Mouse (Mus musculus) kidney, postnatal 0 days (tissue): Measurements from ENCODE around the gene Myo9b. TPM values are rescaled to one million over a fixed set of nuclear protein-coding genes. Genes with fewer than 3 reads are reported as not detected.
A peak's percentile ranks its signal among the peaks of the same experiment; 100 is the strongest.

ENCODE experiments used
- ATAC-seq: fragments of 200-750 bp; cut with Nextera tagmentation; replicated peaks from 2 replicates; pipeline ENCODE4 v1.8.0; 2017; ENCODE audit warnings: low read depth, moderate number of reproducible peaks, moderate TSS enrichment, moderate library complexity; ENCODE audit not compliant: low FRiP score
- DNase-seq: peaks from one replicate; pipeline ENCODE4 v3.0.0-alpha.2; 2016; ENCODE audit warnings: low spot score
- H3K27ac ChIP-seq: fragments of 300-500 bp; sonication (generic); 2 replicates; pipeline ENCODE4 v1.5.1; 2014; ENCODE audit warnings: mild to moderate bottlenecking
- H3K27me3 ChIP-seq: fragments of 300-500 bp; sonication (generic); 2 replicates; pipeline ENCODE4 v1.6.1; 2014; ENCODE audit warnings: low read length, mixed read lengths; ENCODE audit not compliant: insufficient read depth
- H3K36me3 ChIP-seq: fragments of 300-500 bp; sonication (generic); 2 replicates; pipeline ENCODE4 v1.6.1; 2014; ENCODE audit warnings: low read length, mixed read lengths; ENCODE audit not compliant: insufficient read depth
- H3K4me1 ChIP-seq: fragments of 300-500 bp; sonication (generic); replicated peaks from 2 replicates; pipeline ENCODE4 v1.6.1; 2014; ENCODE audit warnings: antibody characterized with exemption, low read length, mixed read lengths; ENCODE audit not compliant: insufficient read depth
- H3K4me2 ChIP-seq: fragments of 300-500 bp; sonication (generic); 2 replicates; pipeline ENCODE4 v1.6.1; 2014; ENCODE audit warnings: mild to moderate bottlenecking, low read length, moderate library complexity, mixed read lengths
- H3K4me3 ChIP-seq: fragments of 300-500 bp; sonication (generic); replicated peaks from 2 replicates; pipeline ENCODE4 v1.5.1; 2014; ENCODE audit warnings: low read depth, low read length
- H3K9ac ChIP-seq: fragments of 300-500 bp; sonication (generic); 2 replicates; pipeline ENCODE4 v1.6.1; 2014; ENCODE audit warnings: low read depth, low read length
- H3K9me3 ChIP-seq: fragments of 300-500 bp; sonication (generic); replicated peaks from 2 replicates; pipeline ENCODE4 v1.6.1; 2016; ENCODE audit warnings: low read length, inconsistent platforms, mixed read lengths
- CTCF ChIP-seq: IDR thresholded peaks from 2 replicates; pipeline ENCODE4 v1.5.1; 2016; ENCODE audit warnings: antibody characterized with exemption, low read depth, mild to moderate bottlenecking, moderate library complexity
- WGBS: fragments of 180-500 bp; shearing (Covaris S2); extraction: QIAGEN DNeasy Blood & Tissue Kit; methylation state at CpG from one replicate; pipeline ENCODE4 v1.1.7; 2014; 5-methylcytosine and 5-hydroxymethylcytosine counted together
- polyA plus RNA-seq: library from polyadenylated mRNA; unstranded; fragments of >200 nt; fragmentation: Nextera tagmentation; extraction: Ambion mirVana; gene quantifications from 2 replicates; pipeline ENCODE4 v1.2.1, GENCODE M21; 2015

Gene Myo9b
- polyA plus RNA-seq, 1 experiment from 2014 or later, result 10.0 TPM

DNA sequence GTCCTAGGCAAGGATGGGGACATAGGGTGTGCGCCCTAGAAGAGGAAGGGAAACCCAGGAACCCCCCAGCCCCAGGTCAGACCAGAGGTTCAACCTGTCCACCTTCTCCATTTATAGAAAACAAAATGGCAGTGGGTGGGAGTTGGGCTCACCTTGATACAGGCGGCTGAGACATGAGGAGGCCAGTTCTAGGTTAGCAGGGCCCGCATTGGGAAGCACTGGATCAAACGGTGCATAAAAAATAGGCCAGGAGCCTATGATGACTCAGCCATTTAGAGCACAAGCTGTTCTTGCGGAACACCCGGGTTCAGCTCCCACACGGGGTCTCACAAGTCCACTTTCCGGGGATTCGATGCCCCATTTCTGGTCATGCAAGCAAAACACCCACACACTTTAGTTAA, 132.4 kb downstream of the Myo9b start:
- Histone ChIP-seq H3K27me3 (no peaks in the 10 kb centered on the region), H3K9ac (no peak overlapping the region), H3K4me1 (peaks cover 7% of the 10 kb centered on the region), H3K36me3 (0 out of 2 replicates have a peak, but pooled peaks cover 4% of the 10 kb centered on the region), H3K9me3 (no peaks in the 10 kb centered on the region), H3K27ac (no peak overlapping the region), H3K4me3 (peak overlapping the region; percentile 44; the same call in 1 of the 2 replicates), H3K4me2 (no peak overlapping the region)
- ATAC-seq (no peak), DNase-seq (no peak)
- WGBS, result 66% methylated on average over 9 of the region's 9 CpGs
- no peak for TF ChIP-seq CTCF

- Histone ChIP-seq H3K9me3 (no peaks in the 10 kb centered on the region), H3K4me3 (peak within 1 kb of the TSS; percentile 44), H3K27me3 (no peaks in the 10 kb centered on the region), H3K36me3 (0 out of 2 replicates have a peak, but pooled peaks cover 4% of the 10 kb centered on the region), H3K4me2 (peak within 1 kb of the TSS; percentile 69), H3K27ac (peak within 1 kb of the TSS; percentile 48; the same call in 1 of the 2 replicates), H3K9ac (peak within 1 kb of the TSS; percentile 58), H3K4me1 (peaks cover 7% of the 10 kb centered on the region)
- TF ChIP-seq CTCF, result peak; percentile 73
- DNase-seq, result peak; percentile 96
- 15% methylated on average over 33 of the region's 33 CpGs for WGBS
- ATAC-seq, result peak; percentile 87
These were observed 133.0 kb downstream of the Myo9b start, which contains the start of gene Ankle1 for GRCm38 (mm10) chr8:71405401-71406098. TSS of gene Ankle1 (plus strand) at chr8:71406010.

DNA sequence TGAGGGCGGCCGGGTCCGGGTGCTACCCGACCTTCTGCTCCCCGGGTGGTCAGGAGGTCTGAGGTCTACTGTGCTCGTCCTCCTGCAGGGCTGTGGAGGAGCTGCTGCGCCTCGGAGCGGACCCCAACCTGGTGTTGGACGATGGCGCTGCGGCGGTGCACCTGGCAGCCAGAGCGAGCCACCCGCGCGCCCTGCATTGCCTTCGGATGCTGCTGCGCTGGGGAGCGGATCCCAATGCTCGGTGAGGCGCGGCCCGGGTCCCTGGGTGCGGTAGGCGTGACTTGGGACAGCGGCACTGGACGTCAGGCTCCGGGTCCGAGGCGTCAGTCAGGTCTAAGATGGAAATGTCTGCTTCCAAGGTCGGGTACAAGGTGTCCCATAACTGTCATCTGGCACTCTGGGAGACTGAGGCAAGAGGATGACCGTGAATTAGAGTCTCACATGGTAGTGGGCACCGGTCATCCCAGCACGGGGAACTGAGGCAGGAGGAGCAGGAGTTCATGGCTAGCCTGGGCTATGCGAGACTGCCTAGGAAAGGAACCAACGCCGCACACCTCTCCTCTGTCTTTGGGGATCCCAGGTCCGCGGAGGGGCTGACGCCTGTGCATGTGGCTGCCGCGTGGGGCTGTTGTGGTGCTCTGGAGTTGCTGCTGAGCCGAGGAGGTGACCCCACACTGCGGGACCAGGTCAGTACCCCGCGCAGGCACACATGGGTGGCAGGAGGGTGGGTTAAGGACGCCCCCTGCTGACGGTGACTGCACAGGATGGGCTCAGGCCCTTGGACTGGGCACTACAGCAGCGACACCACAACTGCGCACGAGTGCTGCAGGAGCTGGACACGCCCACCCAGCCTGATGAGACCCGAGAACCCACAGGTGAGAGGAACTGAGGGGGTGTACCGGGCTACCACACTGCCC, 133.8 kb downstream of the Myo9b start:
- Histone ChIP-seq H3K4me2 (peak overlapping the region; percentile 69), H3K36me3 (0 out of 2 replicates have a peak, but pooled peaks cover 4% of the 10 kb centered on the region), H3K27me3 (no peaks in the 10 kb centered on the region), H3K9ac (peak overlapping the region; percentile 58), H3K9me3 (no peaks in the 10 kb centered on the region), H3K27ac (no peak overlapping the region), H3K4me3 (peak overlapping the region; percentile 44), H3K4me1 (peaks cover 7% of the 10 kb centered on the region)
- ATAC-seq, result peak; percentile 83
- peak; percentile 82 for DNase-seq
- 1% methylated on average over 54 of the region's 55 CpGs for WGBS
- TF ChIP-seq CTCF, result peak; percentile 85

- peaks cover 7% of the 10 kb centered on the region for H3K4me1 ChIP-seq
- no peak overlapping the region; the same call in 1 of the 2 replicates for H3K4me2 ChIP-seq
- TF ChIP-seq CTCF, result no peak
- no peak overlapping the region for H3K9ac ChIP-seq
- H3K4me3 ChIP-seq, result no peak overlapping the region
- ATAC-seq, result no peak
- no peaks in the 10 kb centered on the region for H3K27me3 ChIP-seq
- H3K27ac ChIP-seq, result no peak overlapping the region
- DNase-seq, result no peak
- no peaks in the 10 kb centered on the region for H3K9me3 ChIP-seq
- 0 out of 2 replicates have a peak, but pooled peaks cover 4% of the 10 kb centered on the region for H3K36me3 ChIP-seq
- WGBS, result 94% methylated on average over 14 of the region's 14 CpGs
These were observed 134.9 kb downstream of the Myo9b start for GRCm38 (mm10) chr8:71407441-71407840.

- DNase-seq (no peak), ATAC-seq (no peak)
- Histone ChIP-seq H3K4me2 (no peak overlapping the region), H3K27ac (no peak overlapping the region), H3K36me3 (0 out of 2 replicates have a peak, but pooled peaks cover 4% of the 10 kb centered on the region), H3K27me3 (no peaks in the 10 kb centered on the region), H3K9ac (no peak overlapping the region), H3K4me1 (peaks cover 7% of the 10 kb centered on the region), H3K9me3 (no peaks in the 10 kb centered on the region), H3K4me3 (no peak overlapping the region)
- TF ChIP-seq CTCF, result no peak
- 95% methylated on average over 4 of the region's 4 CpGs for WGBS
These were observed 135.7 kb downstream of the Myo9b start for GRCm38 (mm10) chr8:71408231-71408630.

Other genes with a start within 250 kb of the Myo9b start
- gene Haus8, start 220 bp downstream of the Myo9b start, polyA plus RNA-seq, result 21.9 and 25.5 TPM in 2 replicates
- 129 and 140 TPM in 2 replicates for gene Use1, start 94.1 kb downstream of the Myo9b start, polyA plus RNA-seq
- gene Ocel1, start 98.6 kb downstream of the Myo9b start, polyA plus RNA-seq, result 8.1 and 8.4 TPM in 2 replicates
- 110 and 138 TPM in 2 replicates for gene Nr2f6, start 109.2 kb downstream of the Myo9b start, polyA plus RNA-seq
- gene Ushbp1, start 123.1 kb downstream of the Myo9b start, polyA plus RNA-seq, result 18.8 and 20.4 TPM in 2 replicates
- 92.3 and 96.4 TPM in 2 replicates for gene Babam1, start 124.1 kb downstream of the Myo9b start, polyA plus RNA-seq
- gene Ankle1, start 133.3 kb downstream of the Myo9b start, polyA plus RNA-seq, result 7.9 and 9.2 TPM in 2 replicates
- gene Abhd8, start 190.9 kb downstream of the Myo9b start, polyA plus RNA-seq, result 35.0 and 38.3 TPM in 2 replicates
- gene Mrpl34, start 192.2 kb downstream of the Myo9b start, polyA plus RNA-seq, result 242 and 245 TPM in 2 replicates
- gene Dda1, start 196.5 kb downstream of the Myo9b start, polyA plus RNA-seq, result 88.0 and 93.7 TPM in 2 replicates
- gene Ano8, start 213.2 kb downstream of the Myo9b start, polyA plus RNA-seq, result 0.84 and 1.4 TPM in 2 replicates
- gene Gtpbp3, start 215.4 kb downstream of the Myo9b start, polyA plus RNA-seq, result 14.5 and 14.6 TPM in 2 replicates
- 182 and 208 TPM in 2 replicates for gene Plvap, start 239.0 kb downstream of the Myo9b start, polyA plus RNA-seq